Mouse (Mus musculus) cerebellum, postnatal 25 days (tissue): Measurements from ENCODE around the gene Tcte1.
A peak's percentile ranks its signal among the peaks of the same experiment; 100 is the strongest.

Experiments
- DNase-seq, 2 experiments: peaks; one replicate each; pipeline ENCODE4 v3.0.0; 2021; ENCODE audit warnings: mixed read lengths in 2 of 2

Tcte1 gene

DNA sequence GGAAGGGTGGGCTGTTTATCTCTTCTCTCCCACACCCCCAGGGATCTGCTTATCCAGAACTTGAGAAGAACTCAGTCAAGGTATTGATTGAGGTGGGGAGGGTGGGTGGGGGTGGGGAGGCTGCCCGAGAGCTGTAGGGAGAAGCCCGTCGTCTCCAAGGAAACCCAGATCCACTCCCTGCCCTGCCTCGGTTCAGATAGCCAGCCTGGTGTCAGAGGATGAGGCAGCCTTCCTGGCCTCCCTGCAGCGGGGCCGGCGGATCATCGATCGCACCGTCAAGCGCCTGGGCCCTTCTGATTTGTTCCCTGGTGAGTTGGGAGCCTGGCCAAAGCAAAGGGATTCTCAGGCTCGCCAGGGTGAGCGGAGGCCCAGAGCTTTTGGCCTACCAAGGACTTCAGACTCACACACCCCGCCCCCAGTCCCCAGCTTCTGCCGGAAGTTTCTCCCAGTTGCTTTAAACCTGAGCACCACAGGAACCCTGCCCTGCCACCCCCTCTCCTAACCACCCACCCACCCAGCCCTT, 8.0 kb upstream of the Tcte1 start:
- peak in 1 of 2 experiments; percentile 38 for DNase-seq

DNA sequence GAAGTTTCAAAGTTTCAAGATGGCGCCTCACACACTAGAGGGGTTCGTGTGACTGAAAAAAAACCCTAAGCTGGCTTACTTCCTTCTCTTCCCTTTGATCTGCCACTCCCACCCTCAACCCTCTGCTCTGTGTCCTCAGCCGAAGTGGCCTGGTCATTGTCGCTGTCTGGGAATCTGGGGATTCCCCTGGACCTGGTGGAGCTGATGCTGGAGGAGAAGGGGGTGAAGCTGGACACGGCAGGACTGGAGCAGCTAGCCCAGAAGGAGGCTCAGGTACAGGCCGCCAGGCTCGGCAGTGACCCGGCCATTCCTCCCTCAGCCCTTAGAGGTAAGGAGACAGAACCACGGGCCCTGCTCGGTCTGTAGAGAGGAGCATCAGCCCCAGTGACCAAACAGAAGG, 7.4 kb upstream of the Tcte1 start:
- peak in 1 of 2 experiments; percentile 33 for DNase-seq

DNA sequence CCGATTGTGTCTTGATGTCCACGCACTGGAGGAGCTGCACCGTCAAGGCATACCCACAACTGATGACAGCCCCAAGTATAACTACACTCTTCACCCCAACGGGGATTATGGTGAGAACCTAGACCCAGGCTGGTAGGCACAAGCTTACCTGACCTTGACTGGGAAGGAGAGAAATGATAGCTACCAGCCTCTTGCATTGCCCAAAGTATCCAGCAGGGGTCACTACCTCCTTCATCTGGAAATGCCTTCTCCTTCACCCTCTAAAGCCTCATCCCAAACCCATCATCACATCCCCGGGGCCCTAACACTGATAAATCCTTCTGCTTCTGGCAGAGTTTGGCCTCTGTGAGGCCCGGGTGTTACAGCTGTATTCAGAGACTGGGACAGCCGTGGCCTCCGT, 6.7 kb upstream of the Tcte1 start:
- DNase-seq, result peak; percentile 95 to 96

DNA sequence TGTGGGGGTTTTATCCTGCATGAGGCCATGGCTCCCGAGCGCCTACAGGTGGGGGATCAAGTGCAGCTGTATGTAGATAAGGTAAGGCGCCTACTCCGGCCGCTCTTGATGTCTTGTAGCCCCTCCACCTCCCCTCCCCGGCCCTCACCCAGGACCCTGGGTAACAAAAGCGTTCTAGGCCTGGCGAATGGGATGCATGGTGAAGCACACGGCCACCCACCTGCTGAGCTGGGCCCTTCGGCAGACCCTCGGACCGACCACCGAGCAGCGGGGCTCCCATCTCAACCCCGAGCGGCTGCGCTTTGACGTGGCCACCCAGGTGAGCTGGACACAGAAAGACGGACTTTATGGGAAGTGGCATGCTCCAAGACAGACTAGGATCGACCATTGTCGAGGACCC, 6.1 kb upstream of the Tcte1 start:
- peak in 1 of 2 experiments; percentile 50 for DNase-seq

DNA sequence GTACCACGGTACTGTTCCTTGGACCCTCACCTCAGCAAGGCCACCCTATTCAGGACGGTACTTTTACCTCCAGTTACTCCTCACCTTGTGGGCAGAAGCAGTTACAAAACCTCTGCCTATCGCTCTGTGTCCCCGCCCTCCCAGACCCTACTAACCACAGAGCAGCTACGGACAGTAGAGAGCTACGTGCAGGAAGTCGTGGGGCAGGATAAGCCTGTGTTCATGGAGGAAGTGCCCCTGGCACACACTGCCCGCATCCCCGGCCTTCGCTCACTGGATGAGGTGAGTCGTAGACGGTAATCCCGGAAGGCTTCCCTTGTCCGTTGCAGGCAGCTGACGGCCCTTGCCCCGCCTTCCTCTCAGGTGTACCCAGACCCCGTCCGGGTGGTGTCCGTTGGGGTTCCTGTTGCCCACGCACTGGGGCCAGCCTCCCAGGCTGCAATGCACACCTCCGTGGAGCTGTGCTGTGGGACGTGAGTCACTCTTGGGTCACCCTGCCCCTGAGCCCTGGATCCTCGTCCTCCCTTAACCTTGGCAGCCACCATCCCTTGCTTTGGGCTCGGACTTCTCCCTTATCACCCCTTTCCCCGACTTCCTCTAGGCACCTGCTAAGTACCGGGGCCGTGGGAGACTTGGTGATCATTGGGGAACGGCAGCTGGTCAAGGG, 5.6 kb upstream of the Tcte1 start:
- peak; percentile 45 to 50 for DNase-seq

DNA sequence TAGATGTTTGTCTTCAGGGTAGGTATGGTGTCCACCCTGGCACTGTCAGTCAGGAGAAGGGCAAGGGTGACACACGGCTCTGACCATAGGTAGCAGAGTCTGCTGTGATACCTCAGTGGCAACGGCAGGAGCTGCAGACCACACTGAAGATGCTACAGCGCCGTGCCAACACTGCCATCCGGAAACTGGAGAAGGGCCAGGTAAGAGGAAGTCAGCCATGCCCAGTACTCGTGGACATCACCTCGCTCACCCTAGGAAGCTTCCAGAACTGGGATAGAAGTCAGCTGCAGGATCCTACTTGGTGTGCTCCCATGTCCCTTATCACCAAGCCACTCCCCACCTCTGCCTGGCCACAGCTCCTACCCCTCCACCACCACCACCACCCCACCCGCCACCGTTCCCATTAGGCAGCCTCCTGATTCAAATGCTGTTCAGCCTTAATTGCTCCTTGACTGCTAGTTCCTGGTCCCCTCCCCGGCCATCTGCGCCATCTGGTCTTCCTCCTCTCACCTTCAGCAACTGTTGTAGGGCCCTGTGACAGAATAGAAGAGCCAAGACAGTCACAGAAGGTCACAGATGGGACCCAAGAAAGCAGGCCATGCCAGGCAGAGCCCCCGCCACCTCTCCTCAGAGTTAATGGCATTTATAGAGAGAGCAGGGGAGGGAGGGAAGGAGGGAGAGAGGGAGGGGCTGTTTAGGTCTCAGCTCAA, 4.3 kb upstream of the Tcte1 start:
- peak; percentile 92 to 93 for DNase-seq

DNA sequence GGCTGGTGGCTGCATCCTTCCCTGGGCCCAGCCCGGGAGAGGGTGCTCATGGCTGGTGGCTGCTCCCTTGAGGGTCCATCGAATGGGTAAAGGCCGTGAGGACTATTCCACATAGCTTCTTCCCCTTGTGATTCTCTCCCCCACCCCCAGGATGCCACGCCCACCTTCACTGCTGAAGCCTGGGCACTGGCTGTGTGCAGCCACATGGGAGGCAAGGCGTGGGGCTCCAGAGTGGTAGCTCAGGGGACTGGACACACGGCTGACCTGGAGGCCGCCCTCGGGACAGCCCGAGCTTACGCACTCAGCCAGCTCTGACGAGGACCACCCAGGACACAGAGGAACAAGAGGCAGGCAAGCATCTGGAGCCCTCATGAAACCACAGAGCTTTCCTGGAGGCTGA, 3.1 kb upstream of the Tcte1 start:
- DNase-seq, result peak in 1 of 2 experiments; percentile 51

DNA sequence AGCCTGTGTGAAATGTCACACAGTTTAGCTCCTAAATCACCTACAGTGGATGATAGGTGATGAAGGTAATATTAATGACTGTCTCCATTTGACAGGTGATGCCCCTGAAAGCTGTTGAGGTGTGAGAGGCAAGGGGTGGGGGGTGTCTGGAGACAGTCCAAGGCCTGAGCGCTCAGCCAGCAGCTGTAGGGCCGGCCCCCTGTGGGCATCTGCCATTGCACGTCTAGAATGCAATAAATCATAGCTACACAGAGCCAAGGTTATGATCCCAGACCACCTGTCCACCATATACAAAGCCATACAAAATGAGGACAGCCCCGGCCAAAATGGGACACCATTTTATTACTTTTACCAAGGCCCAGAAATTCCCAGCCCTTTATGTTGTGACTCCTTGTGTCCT, 1.7 kb downstream of the Tcte1 start:
- peak in 1 of 2 experiments; percentile 55 for DNase-seq

DNA sequence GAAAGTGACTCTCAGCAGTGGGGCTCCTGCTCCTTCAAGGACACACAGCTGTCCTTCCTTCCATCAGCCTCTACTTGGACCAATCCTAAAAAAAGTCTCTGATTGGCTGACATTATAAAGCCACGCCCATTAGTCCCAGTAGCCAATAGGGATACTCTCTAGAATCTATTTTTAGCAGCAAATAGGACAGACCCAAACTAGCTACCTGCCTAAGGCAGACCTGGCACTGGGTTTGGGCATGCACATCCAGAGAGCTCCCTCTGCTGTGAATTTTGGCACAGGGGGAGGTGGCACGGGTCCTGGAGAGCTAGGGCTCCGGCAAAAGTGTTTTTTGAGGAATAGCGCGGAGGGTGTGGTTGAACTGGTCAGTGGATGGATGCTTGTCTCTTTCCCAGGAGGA, 3.3 kb downstream of the Tcte1 start:
- DNase-seq, result peak; percentile 64 to 70

DNA sequence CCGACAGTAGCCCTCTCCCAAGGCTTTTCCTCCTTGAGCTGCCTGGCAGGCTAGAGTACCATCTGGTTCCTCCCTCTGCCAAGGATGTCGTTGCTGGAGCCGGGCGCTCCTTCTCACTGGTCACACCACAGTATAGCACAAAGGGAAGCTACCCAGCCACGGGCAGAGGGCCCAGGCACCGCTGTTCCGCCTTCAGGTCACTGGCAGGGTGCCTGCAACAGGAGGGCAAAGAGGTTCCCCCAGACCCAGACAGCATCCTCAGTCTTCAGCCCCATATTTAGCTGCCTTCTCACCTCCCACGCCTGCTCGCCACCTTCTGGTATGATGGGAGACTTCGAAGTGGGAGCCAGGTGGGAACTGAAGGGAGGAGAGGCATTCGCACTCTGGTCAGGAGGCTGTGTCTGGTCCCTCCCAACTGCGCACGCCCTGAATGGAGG, 7.1 kb downstream of the Tcte1 start:
- peak; percentile 93 to 95 for DNase-seq

DNA sequence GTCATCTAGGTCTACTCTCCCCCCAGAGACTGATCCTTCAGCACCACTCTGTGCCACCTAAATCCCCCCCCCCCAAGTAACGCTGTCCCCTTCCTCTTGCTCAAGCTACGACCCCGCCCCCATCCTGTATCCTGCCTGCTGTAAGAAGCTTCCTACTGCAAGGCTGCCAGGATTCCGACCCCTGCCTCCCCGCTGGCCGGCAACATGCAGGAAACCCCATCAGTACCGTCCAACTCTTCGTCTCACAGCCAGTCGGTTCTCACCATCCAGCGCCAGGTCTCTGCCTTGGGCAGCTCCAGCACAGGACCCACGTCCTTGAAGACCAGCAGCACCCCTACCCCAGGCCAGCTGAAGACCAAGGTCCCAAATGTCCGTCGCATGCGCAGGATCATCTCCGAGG, 9.7 kb downstream of the Tcte1 start:
- no peak for DNase-seq

DNA sequence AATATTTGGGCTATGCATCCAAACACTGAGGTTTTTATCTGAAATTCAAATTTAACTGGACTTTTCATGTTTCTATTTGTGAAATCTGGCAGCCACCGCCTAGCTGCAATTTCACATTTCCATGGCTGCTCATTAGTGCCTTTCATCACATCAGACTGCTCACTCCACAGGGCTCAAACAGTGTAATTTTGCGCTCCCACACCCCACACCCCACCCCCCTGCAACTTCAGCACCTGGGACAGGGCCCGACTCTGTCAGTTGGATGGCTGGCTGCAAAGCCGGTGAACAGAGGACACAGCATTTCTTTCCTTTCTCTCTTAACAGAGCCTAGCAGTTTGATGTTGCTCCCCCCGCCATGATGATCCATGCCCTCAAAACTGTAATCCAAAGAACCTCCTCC, 13.0 kb downstream of the Tcte1 start:
- no peak for DNase-seq

DNA sequence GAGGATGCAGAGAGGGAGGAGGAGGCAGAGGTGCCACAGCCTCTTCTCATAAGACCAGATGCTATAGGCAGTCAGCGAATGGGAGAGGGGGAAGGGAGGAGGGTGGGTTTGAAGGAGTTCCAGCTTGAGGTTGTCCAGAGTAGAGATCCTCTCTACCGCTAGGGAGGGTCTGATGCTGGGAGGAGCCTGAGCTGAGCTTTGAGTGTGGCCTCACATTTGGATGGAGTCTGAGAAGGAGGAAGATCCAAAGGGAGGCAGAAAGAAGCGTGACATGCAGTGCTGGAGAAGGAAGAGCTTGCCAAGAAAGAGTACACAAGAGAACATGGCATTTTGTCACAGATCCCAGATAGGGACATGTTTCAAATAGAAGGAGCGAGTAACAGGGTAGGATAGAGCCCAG, 15.2 kb downstream of the Tcte1 start:
- no peak for DNase-seq

DNA sequence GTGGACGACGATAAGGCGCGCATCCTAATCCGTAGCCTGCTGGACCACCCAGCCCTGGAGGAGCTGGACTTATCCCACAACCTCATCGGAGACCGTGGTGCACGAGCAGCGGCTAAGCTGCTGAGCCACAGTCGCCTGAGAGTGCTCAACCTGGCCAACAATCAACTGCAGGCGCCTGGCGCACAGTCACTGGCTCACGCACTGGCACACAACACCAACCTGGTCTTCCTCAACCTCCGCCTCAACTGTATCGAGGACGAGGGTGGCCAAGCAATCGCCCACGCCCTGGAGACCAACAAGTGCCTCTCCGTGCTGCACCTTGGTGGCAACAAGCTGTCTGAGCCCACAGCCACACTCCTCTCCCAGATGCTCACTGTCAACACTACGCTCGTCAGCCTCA, 16.4 kb downstream of the Tcte1 start:
- peak; percentile 51 to 55 for DNase-seq

DNA sequence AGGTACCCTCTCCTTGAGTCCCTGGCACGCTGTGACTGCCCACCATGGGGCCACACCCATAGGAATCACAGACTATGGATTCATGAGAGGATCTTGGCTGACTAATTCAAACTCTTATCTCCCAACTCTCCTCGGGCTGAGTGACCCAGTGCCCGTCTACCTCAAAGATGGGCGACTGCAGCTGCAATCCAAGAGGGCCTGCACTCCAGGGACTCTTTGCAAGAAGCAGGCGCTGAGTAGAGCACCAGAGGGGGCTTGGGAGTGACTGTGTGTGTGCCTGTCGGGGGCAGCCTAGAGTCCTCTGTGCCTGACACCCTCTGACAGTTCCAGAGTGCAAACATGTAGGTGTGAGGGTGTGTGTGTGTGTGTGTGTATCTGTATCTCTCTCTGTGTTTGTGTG, 18.9 kb downstream of the Tcte1 start:
- DNase-seq, result peak in 1 of 2 experiments; percentile 35

DNA sequence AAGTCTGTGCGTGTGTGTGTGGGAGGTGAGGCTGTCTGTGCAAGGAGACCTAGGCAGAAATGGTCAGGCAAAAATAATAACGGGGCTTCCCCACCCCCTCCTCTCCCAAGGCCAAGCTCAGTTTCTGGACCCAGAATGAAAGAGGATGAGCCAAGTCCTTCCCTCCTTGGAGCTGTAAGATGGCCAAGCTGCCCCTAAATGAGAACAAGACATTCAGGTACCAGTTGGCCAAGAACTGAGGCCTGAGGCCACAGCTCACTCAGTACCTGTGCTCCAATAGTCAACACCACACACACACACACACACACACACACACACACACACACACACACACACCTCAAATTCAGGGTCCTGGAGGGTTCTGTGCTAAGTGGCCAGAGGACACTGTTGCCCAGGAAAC, 19.5 kb downstream of the Tcte1 start:
- peak; percentile 71 to 76 for DNase-seq

DNA sequence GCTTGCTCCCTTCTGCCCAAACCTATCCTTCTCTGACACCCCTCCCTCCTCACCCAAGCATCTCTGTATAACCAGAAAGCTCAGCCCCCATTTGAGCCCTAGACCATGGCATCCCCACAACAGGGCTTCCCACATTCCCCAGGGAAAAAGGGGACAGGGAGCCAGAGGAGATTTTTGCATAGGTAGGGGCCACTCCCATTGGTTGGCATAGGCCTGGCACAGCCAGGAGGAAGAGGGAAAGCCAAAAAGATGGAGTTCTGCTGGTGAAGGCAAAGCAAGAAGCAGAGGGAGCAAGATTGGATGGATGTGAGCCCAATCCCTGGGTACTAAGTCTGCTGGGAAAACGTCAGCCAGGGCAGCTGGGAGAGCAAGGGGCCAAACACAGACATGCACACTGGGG, 19.9 kb downstream of the Tcte1 start:
- no peak for DNase-seq

DNA sequence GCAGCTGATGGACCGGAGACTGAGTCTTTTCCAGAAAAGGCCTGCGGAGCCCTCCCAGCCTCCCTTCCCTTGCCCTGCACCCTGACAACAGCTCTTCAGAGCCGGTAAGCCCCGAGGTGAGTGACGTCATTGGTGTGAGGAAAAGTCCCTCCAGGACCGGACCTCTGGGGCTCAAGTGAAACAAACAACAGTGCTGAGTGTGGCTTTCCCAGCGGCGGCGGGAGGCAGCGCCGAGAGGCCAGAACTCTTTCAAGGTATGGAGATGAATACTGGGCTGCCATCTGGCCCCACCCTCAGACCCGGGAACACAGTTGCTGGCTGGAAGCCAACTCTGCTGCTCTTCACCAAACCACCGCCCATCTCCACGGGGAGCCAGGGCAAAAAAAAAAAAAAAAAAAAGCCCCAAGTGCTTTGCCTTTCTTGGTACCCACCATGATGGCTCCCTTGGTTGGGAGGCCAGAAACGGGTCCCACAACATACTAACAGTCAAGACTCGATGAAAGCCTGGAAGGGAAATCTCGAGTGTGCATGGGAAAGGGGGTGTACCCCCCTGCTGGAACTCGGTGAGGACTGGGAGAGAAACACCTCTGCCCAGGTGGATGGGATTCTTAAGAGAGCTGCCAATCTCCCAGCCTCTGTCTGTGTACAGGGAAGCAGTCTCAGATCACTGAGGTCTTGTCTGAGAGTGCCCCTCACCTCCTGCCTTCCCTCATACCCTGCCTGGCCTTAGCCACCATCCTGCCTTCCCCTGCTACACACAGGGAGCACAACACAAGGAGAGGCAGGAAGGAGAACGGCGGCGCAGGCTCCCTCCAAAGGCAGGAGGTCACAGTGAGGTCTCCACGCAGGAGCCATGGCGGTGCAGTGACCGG, 21.0 kb downstream of the Tcte1 start:
- DNase-seq, result peak; percentile 69 to 77

DNA sequence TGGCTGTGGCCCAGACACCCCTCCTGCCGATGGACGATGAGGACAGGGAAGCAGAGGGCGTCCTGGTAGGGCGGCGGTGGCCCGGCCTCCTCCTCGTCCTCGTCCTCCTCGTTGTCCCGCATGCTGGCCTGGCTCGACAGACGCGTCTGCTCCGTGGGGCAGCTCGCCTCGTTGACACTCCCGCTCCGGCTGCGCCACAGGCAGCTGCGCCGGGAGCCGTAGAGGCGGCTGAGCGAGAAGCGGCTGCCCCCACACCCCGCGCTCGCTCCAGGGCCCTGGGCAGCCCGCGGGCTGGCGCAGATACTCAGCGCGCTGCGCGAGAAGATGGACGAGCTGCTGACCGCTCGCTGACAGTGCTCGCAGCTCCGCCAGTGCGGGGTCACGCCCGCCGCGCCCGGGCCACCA, 21.6 kb downstream of the Tcte1 start:
- peak in 1 of 2 experiments; percentile 77 for DNase-seq

DNA sequence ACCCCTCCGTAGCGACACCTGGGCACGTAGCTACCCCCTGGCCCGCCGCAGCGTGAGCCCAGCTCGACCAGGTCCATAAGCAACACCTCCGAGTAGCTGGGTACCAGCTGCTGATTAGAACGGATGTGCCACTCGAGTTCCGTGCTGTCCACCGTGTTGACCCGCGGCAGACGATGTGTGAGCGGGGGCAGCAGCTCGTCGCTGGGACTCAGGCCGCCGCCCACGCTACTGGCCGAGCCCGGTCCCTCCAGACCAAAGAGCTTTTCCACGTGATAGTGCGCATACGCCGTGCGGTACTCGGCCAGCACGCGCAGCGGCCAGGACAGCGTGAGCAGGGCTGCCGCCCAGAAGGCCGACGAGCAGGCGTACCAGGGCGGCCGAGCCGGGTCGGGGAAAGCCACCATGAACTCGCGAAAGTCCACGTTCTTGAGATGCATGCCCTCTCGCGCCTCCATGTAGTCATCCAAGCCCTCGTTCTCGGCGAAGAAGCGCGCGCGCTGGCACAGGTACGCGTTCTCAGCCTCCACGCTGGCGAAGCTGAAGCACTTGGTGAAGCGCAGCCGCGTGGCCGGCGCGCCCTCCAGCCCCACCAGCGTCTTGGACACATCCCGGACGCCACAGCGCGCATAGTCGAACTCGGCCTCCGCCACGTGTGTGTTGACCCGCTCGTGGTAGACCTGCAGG, 22.2 kb downstream of the Tcte1 start:
- DNase-seq, result peak; percentile 72 to 80

DNA sequence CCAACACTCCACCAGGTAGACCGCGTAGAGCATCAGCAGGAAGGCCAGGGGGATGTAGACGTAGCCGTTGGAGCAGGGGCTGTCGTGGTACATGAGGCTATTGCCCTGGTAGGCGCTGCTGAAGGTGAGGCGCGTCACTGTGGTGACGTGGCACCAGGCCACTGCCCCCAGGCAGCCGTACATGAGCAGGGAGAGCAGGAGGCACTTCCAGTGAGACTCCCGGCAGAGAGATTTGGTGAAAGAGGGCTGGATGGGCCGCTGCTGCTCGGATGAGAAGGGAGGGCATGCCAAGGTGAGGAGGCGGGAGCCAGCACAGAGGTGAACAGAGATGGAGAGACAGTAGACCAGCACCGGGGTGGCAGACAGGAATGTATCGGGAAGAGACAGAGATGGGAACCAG, 23.7 kb downstream of the Tcte1 start:
- peak; percentile 78 to 79 for DNase-seq

DNA sequence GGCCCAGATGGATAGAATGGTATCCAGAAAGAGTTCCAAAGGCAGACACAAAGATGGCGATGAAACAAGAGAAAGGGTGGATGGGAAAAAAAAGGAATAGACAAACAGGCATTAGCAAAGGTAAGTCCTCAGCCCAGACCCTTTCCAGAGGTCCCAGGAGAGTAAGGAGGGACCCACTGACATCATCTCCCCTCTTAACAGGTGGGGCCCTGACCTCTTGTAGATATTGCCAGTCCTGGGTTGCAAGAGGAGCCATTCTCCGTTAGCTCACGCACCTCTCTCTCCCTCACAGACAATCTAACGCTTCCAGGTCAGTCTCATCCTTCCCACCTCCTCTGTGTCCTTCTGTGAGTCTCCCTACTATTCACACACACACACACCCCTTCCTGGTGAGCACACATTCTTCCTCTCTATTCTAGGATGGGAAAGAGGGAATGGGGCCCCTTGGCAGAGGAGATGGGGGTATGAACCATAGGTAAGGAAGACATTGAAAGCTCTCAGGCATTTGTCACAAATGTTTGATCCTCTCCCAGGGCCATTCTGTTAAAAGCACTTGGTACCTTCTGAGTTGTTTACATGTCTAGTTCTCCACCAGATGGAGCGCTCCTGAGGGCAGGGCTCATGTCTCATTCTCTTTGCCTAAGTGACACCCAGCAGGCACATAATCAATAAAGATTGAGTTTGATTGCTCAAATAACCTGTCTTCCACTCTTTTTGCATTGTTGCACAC, 24.4 kb downstream of the Tcte1 start:
- peak; percentile 69 to 71 for DNase-seq
